ENCODE assay signal across 24 mouse cellular contexts in the genomic region with DNA sequence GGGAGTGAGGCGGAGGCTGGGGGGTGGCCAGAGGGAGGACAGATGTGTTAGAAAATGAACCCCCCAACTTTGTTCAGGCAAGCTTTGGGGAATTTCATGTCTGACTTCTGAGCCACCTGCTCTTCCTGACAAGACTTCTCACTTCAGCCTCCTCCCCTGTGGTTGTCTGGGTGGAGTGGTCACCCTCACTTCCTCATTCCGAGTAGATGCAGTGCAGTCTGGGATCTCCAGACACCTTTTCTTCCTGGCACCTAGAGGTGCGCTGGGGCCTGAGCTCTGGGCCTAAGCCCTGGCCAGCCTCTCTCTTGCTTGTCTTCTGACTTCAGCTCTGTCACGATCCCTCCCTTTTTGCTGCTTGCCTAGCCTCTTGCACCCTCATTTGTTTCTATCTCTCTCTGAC.
DNase-seq lines count a peak whose midpoint lies in the region; ATAC-seq and TF ChIP-seq lines count a peak whose summit lies in the region.
"Had no signal": no experiment of that assay in that cellular context is flagged by ENCODE, and none has a peak within 500 bp of the region (broad histone marks: within the 10 kb centered on the region; RNA-seq: fewer than 3 reads in every experiment).

No protein-coding gene starts in this region.

- H3K4me3 ChIP-seq in forebrain, embryonic 10.5 days, result no peak overlapping the region
- no peak overlapping the region for H3K4me3 ChIP-seq in forebrain, embryonic 11.5 days (ENCODE audit: low read depth, low read length)
- H3K4me3 ChIP-seq in embryonic facial prominence, embryonic 10.5 days, result no peak overlapping the region
- H3K4me3 ChIP-seq in megakaryocyte, embryonic 14.5 days (replicated peaks), result peak overlapping the region; percentile 28
- H3K4me3 ChIP-seq in small intestine, adult 2 months (ENCODE audit: low read depth, low read length), result no peak overlapping the region
- H3K4me3 ChIP-seq in midbrain, embryonic 13.5 days (replicated peaks), result no peak overlapping the region
- H3K4me3 ChIP-seq: forebrain, embryonic 15.5 days; heart, embryonic 12.5 days; hindbrain, embryonic 15.5 days; layer of hippocampus, adult 2 months had no signal

- H3K27me3 ChIP-seq in forebrain, embryonic 10.5 days (ENCODE audit: poor library complexity, severe bottlenecking), result no peaks in the 10 kb centered on the region
- H3K27me3 ChIP-seq in forebrain, embryonic 11.5 days (ENCODE audit: control insufficient read depth, insufficient read depth, low read length), result no peaks in the 10 kb centered on the region
- H3K27me3 ChIP-seq in embryonic facial prominence, embryonic 10.5 days (replicated peaks; ENCODE audit: low read depth, poor library complexity, severe bottlenecking), result peaks cover 6% of the 10 kb centered on the region
- H3K27me3 ChIP-seq in megakaryocyte, embryonic 14.5 days (replicated peaks), result no peaks in the 10 kb centered on the region
- no peaks in the 10 kb centered on the region for H3K27me3 ChIP-seq in small intestine, adult 2 months (ENCODE audit: control insufficient read depth, insufficient read depth, low read length)
- no peaks in the 10 kb centered on the region for H3K27me3 ChIP-seq in midbrain, embryonic 13.5 days
- H3K27me3 ChIP-seq: forebrain, embryonic 15.5 days; hindbrain, embryonic 15.5 days had no signal

- no peaks in the 10 kb centered on the region for H3K9me3 ChIP-seq in forebrain, embryonic 10.5 days
- H3K9me3 ChIP-seq in forebrain, embryonic 11.5 days (ENCODE audit: control insufficient read depth, low read length), result no peaks in the 10 kb centered on the region
- H3K9me3 ChIP-seq in embryonic facial prominence, embryonic 10.5 days, result no peaks in the 10 kb centered on the region
- H3K9me3 ChIP-seq in megakaryocyte, embryonic 14.5 days, result no peaks in the 10 kb centered on the region
- no peaks in the 10 kb centered on the region for H3K9me3 ChIP-seq in midbrain, embryonic 13.5 days
- H3K9me3 ChIP-seq: forebrain, embryonic 15.5 days; heart, embryonic 12.5 days; hindbrain, embryonic 15.5 days had no signal

- no peak for TF ChIP-seq POLR2A in small intestine, adult 2 months (IDR thresholded peaks at IDR 0.05; ENCODE audit: low read depth, low read length)

- no peak for DNase-seq in forebrain, embryonic 10.5 days (ENCODE audit: extremely low spot score, low spot score)
- DNase-seq in forebrain, embryonic 11.5 days (ENCODE audit: low spot score), result no peak
- no peak for DNase-seq in embryonic facial prominence, embryonic 10.5 days (ENCODE audit: low spot score)
- no peak for DNase-seq in spleen, postnatal 4 days (ENCODE audit: low spot score in 2 of 2)
- DNase-seq in cerebellum, adult 9-10 months, result no peak
- DNase-seq: adrenal gland, adult 2 months; cerebellum, adult 18-20 months; cerebellum, postnatal 25 days; embryo, embryonic 11 days; gastrocnemius, postnatal 10 days; heart, adult 18-20 months; heart, postnatal 10 days; midbrain, embryonic 14.5 days; thymus, postnatal 25 days had no signal

- no peak overlapping the region for H3K9ac ChIP-seq in forebrain, embryonic 11.5 days (ENCODE audit: low read length)
- H3K9ac ChIP-seq in midbrain, embryonic 13.5 days (replicated peaks), result no peak overlapping the region
- H3K9ac ChIP-seq: forebrain, embryonic 15.5 days; heart, embryonic 12.5 days; hindbrain, embryonic 15.5 days; liver, embryonic 14.5 days had no signal

- peaks cover 51% of the 10 kb centered on the region for H3K36me3 ChIP-seq in forebrain, embryonic 10.5 days (replicated peaks)
- H3K36me3 ChIP-seq in forebrain, embryonic 11.5 days (ENCODE audit: control insufficient read depth, insufficient read depth, low read length), result no peaks in the 10 kb centered on the region; the same call in 1 of the 2 replicates
- peaks cover 21% of the 10 kb centered on the region for H3K36me3 ChIP-seq in embryonic facial prominence, embryonic 10.5 days (replicated peaks)
- H3K36me3 ChIP-seq in megakaryocyte, embryonic 14.5 days (replicated peaks; ENCODE audit: low read length), result peaks cover 4% of the 10 kb centered on the region
- H3K36me3 ChIP-seq in small intestine, adult 2 months (ENCODE audit: control insufficient read depth, insufficient read depth, low read length), result peaks cover 74% of the 10 kb centered on the region
- H3K36me3 ChIP-seq in midbrain, embryonic 13.5 days, result peaks cover 19% of the 10 kb centered on the region
- H3K36me3 ChIP-seq: forebrain, embryonic 15.5 days; heart, embryonic 12.5 days; hindbrain, embryonic 15.5 days had no signal

- WGBS in forebrain, embryonic 10.5 days, result 88% methylated on average over 4 of the region's 4 CpGs
- WGBS in forebrain, embryonic 11.5 days, result 89% methylated on average over 4 of the region's 4 CpGs
- 86% methylated on average over 4 of the region's 4 CpGs for WGBS in embryonic facial prominence, embryonic 10.5 days
- WGBS in small intestine, adult 2 months, result 65% methylated on average over 4 of the region's 4 CpGs
- WGBS in midbrain, embryonic 13.5 days, result 94% methylated on average over 4 of the region's 4 CpGs

- no peak for ATAC-seq in forebrain, embryonic 11.5 days (replicated peaks; ENCODE audit: low FRiP score)
- no peak for ATAC-seq in midbrain, embryonic 13.5 days
- ATAC-seq: CD4-positive, CD25-positive, alpha-beta regulatory T cell, adult 4 months; forebrain, embryonic 15.5 days had no signal

- TF ChIP-seq CTCF in small intestine, adult 2 months (IDR thresholded peaks at IDR 0.05; ENCODE audit: extremely low read depth, insufficient read length, insufficient replicate concordance, low read depth, low read length), result no peak

- H3K27ac ChIP-seq in forebrain, embryonic 10.5 days, result 0 out of 2 replicates have a peak overlapping the region, but pooled peaks have one; percentile 40
- H3K27ac ChIP-seq in forebrain, embryonic 11.5 days (ENCODE audit: low read depth, low read length), result no peak overlapping the region
- 0 out of 2 replicates have a peak overlapping the region, but pooled peaks have one; percentile 16 for H3K27ac ChIP-seq in embryonic facial prominence, embryonic 10.5 days (replicated peaks)
- H3K27ac ChIP-seq in small intestine, adult 2 months (ENCODE audit: insufficient read depth, low read depth, low read length), result peak overlapping the region; percentile 83
- H3K27ac ChIP-seq in midbrain, embryonic 13.5 days, result no peak overlapping the region
- H3K27ac ChIP-seq: forebrain, embryonic 15.5 days; hindbrain, embryonic 15.5 days; layer of hippocampus, adult 2 months; liver, embryonic 14.5 days; macrophage had no signal

- peaks cover 44% of the 10 kb centered on the region for H3K4me1 ChIP-seq in forebrain, embryonic 10.5 days
- no peaks in the 10 kb centered on the region for H3K4me1 ChIP-seq in forebrain, embryonic 11.5 days (replicated peaks; ENCODE audit: control insufficient read depth, insufficient read depth, low read length)
- peaks cover 71% of the 10 kb centered on the region for H3K4me1 ChIP-seq in embryonic facial prominence, embryonic 10.5 days
- peaks cover 77% of the 10 kb centered on the region for H3K4me1 ChIP-seq in megakaryocyte, embryonic 14.5 days
- peaks cover 29% of the 10 kb centered on the region for H3K4me1 ChIP-seq in small intestine, adult 2 months (ENCODE audit: control insufficient read depth, insufficient read depth, insufficient read length, low read length)
- H3K4me1 ChIP-seq in midbrain, embryonic 13.5 days (replicated peaks), result peaks cover 32% of the 10 kb centered on the region

- H3K4me2 ChIP-seq in forebrain, embryonic 11.5 days (ENCODE audit: low read depth, low read length, severe bottlenecking), result no peak overlapping the region
- no peak overlapping the region for H3K4me2 ChIP-seq in midbrain, embryonic 13.5 days (replicated peaks)
- H3K4me2 ChIP-seq: forebrain, embryonic 15.5 days; heart, embryonic 12.5 days; hindbrain, embryonic 15.5 days had no signal

Comparison
In these comparisons a context has a peak if more than half of its experiments do, and no peak if none do; other contexts are left out.
1. H3K27ac ChIP-seq: peak in forebrain, embryonic 10.5 days (single experiment), embryonic facial prominence, embryonic 10.5 days (single experiment) and small intestine, adult 2 months (single experiment); none in forebrain, embryonic 11.5 days (single experiment) and midbrain, embryonic 13.5 days (single experiment).